Mouse (Mus musculus) embryo, embryonic 10.5 days (tissue): Measurements from ENCODE around the gene Tmem214.

ENCODE experiments used
- DNase-seq: peaks from one replicate; pipeline ENCODE4 v3.0.0-alpha.2; 2015; ENCODE audit warnings: low spot score

The Tmem214 gene

DNA sequence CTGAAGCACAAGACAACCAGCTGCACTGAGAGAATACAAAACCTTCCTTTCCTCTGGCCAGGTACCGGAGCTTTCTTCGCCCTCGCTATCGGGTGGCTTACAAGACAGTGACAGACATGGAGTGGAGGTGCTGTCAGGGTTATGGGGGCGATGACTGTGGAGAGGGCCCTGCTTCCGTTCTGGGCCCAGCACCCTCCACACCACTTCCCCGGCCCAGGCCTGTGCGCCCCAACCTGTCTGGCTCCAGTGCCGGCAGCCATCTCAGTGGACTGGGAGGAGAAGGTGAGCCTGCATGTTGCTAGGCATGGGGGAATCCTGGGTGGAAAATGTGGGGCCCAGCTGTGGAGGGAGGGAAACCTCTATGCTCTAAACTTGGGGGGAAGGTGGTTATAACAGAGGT lies 47.6 kb downstream of the Tmem214 start:
- no peak for DNase-seq

- DNase-seq, result peak; percentile 99
These were observed 48.2 kb downstream of the Tmem214 start for GRCm38 (mm10) chr5:30915974-30916433.

DNA sequence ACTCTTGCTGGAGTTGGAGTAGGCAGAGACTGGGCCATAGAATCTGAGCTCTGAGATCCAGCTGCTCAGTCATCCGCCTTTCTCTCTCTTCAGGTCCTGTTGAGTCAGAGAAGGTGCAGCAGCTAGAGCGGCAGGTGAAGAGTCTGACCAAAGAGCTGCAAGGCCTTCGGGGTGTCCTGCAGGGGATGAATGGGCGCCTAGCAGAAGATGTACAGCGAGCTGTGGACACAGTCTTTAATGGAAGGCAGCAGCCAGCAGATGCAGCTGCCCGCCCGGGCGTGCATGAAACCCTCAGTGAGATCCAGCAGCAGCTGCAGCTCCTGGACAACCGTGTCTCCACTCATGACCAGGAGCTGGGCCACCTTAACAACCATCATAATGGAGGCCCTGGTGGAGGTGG lies 49.0 kb downstream of the Tmem214 start:
- no peak for DNase-seq

- no peak for DNase-seq
These were observed 49.5 kb downstream of the Tmem214 start for GRCm38 (mm10) chr5:30917348-30917747.

GRCm38 (mm10) chr5:30917891-30918670 lies 50.3 kb downstream of the Tmem214 start:
- DNase-seq, result no peak

- no peak for DNase-seq
These were observed 50.9 kb downstream of the Tmem214 start for GRCm38 (mm10) chr5:30918691-30919090.

GRCm38 (mm10) chr5:30919831-30920614 lies 52.2 kb downstream of the Tmem214 start:
- DNase-seq, result no peak

DNA sequence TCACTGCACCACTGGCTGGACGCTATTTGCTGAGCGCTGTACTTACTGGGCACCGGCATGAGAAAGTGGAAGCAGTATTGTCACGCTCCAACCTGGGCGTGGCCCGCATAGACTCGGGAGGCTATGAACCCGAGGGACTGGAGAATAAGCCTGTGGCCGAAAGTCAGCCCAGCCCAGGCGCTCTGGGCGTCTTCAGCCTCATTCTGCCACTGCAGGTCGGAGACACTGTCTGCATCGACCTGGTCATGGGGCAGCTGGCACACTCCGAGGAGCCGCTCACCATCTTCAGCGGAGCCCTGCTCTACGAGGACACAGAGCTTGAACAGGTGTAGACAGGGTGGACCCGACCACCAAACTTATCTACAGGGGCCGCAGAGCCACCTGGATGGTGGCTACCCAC lies 52.8 kb downstream of the Tmem214 start:
- no peak for DNase-seq

- DNase-seq, result peak; percentile 92
These were observed 53.6 kb downstream of the Tmem214 start, which contains the start of gene Khk for GRCm38 (mm10) chr5:30921256-30922033. TSS of gene Khk (plus strand) at chr5:30921431.

DNA sequence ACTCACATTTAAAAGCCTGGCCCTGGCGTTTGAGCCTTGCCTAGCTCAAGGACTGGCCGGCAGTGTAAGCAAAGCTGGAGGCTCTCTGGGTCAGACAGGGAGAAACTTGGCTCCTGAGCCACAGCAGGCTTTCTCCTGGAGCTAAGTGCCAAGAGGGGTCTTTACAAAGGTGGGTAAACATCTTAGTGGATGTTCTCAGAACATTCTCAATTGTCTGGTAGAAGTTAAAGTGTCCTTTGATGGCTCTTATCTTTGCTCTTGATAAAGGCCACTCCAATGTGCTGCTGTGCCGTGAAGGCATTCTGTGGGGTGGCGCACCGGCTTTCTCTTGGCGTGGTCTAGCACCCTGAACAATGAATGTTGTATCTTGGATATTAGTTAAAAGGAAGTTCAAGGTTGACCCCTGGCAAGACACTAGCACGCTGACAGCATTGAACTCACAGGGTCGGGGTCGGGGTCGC lies 54.8 kb downstream of the Tmem214 start:
- DNase-seq, result no peak

DNA sequence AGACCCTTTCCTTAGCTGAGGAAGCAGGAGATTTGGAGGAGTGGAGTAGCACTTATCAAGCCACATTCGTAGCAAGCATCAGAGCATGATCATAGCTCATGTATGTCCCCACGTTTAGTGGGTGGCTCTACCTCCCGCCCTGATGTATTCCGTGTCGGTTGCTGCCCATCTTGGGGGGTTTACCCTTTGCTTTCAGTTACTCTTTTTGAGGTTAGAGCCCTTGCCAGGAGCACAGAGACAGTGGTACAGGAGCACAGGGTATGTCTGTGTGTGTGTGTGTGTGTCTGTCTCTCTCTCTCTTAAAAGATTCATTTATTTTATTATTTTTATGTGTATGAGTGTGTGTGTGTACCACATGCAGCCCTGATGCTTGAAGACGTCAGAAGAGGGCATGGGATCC lies 55.3 kb downstream of the Tmem214 start:
- no peak for DNase-seq

GRCm38 (mm10) chr5:30924614-30925013 lies 56.8 kb downstream of the Tmem214 start:
- no peak for DNase-seq

DNA sequence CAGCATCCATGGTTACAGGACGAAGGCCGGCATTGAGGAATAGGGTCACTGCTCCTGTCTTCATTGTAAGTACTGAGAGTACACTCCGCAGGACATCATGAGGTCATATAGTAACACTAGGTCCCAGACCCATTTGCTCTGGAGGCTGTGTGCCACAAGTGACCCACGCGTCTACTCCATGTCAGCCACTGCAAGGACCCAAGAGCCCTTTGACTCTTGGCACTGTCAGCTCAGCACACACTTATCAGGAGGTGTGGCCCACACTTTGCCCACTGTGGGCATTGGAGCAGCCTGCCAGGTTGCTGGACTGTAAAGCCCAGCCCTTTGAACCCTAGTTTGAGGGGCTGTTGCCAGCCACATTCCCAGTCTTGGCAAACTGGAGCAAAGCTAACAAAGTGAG lies 57.4 kb downstream of the Tmem214 start:
- DNase-seq, result no peak

- no peak for DNase-seq
These were observed 58.3 kb downstream of the Tmem214 start for GRCm38 (mm10) chr5:30926073-30926472.

DNA sequence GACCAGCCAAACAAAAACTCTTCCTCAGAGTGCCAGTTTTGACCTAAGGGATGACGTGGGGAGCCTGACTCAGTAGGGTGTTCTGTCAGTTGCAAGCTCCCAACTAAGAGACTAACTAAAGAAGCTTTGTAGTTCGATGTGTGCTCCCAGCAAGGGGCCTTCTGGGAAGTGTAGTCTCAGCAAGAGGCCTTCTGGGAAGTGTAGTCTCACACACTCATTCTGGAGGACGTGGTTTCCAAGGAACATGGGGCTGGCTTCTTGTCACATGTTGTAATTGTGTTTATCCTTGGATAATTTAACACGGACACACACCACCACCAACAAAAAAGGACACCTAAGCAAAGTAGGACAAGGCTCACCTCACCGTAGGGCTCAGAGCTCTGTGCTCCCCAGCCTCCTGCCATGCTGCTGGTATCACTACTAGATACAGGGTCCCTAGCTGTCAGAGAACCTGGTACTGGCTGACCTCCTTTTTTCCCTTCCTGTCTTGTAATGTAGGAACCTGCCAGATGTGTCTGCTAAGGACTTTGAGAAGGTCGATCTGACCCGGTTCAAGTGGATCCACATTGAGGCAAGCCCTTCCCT lies 60.2 kb downstream of the Tmem214 start:
- DNase-seq, result peak; percentile 61
